Mouse (Mus musculus) gastrocnemius, postnatal 25 days (tissue): ENCODE data around the gene Traf3ip2. TPM values are rescaled to one million over a fixed set of nuclear protein-coding genes. Genes with fewer than 3 reads are reported as not detected.

ENCODE experiments used
- DNase-seq: peaks from one replicate; pipeline ENCODE4 v3.0.0; 2022
- long read RNA-seq, 2 experiments: library from polyadenylated mRNA; stranded (forward); transcript quantifications; one replicate each; pipeline ENCODE4 v2.0.0; 2021
- total RNA-seq, 2 experiments: library from RNA; stranded (reverse); gene quantifications; 1 replicate in 1 of 2; 2 replicates in 1 of 2; pipeline ENCODE4 v1.2.3; 2021

Traf3ip2 gene
- total RNA-seq: 1 to 10 TPM; 4.8 to 5.7 TPM
- long read RNA-seq, experiment 1, partial matches to known transcripts: 1 of 6 reads
- long read RNA-seq, experiment 1, other reads (novel, unspliced or antisense): 2 of 6 reads
- long read RNA-seq, experiment 2, partial matches to known transcripts: 0 of 6 reads
- long read RNA-seq, experiment 2, other reads (novel, unspliced or antisense): 4 of 6 reads

GRCm38 (mm10) chr10:39612633-39612988 is at the start of gene Traf3ip2:
TSS of gene Traf3ip2 (plus strand) at chr10:39612934.
- DNase-seq: no peak

DNA sequence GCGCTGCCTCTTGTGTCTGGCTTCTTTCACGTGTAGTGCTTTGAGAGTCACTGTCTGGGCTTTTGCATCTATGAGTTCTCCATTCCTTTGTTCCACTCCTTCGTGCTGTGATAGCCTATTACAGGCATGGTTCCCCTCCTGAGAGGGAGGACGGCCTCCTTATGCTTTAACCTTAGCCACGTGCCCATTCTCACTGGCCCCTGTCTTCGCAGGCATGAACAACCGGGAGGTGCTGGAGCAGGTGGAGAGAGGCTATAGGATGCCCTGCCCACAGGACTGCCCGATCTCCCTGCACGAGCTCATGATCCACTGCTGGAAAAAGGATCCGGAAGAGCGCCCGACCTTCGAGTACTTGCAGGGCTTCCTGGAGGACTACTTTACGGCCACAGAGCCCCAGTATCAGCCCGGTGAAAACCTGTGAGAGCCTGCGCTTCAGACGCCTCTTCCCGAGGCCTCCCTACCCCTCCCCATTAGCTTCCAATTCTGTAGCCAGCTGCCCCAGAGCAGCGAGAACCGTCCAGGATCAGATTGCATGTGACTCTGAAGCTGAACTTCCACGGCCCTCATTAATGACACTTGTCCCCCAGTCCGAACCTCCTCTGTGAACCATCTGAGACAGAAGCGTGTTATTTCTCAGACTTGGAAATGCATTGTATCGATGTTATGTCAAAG is 49.0 kb upstream of the Traf3ip2 start:
- peak; percentile 19 for DNase-seq

- no peak for DNase-seq
Observed at GRCm38 (mm10) chr10:39566901-39567300, 45.8 kb upstream of the Traf3ip2 start.

GRCm38 (mm10) chr10:39568991-39569390 is 43.7 kb upstream of the Traf3ip2 start:
- DNase-seq: no peak

DNA sequence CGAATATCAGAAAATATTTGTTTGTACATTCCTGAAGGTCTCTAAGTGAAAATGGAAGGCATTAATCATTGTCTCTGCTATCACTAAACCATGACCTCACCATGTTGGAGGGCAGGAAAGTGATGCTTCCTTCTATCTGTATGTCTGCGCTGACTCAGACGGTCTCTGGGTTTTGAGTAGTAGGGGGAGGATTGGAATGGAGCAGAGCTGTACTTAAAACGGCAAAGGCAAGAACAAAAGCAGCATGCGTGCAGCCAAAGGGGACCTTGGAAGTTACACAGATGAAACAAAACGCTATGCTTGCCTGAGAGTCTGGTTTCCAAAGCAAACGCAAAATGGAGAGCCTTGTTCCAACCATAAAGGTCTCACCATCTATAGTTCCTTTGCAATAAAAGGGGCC is 41.7 kb upstream of the Traf3ip2 start:
- no peak for DNase-seq

GRCm38 (mm10) chr10:39572050-39572671 is 40.6 kb upstream of the Traf3ip2 start:
- no peak for DNase-seq

DNA sequence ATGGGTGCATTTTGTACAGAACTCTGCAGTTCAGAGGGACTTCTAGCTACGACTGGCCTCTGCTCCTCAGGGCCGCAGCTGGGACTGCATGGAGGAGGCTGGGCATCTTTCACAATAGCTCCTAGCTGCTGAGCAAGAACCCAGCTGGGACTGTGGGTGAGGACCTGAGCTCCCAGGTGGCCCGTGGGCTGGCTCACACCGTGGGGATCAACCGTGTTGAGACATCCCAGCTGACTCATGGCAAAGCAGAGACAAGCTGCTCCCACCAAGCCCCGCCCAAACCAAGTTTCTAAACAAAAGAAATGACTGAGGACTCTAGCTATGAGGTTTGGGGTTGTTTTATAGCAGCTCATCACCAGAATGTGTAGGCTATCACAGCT is 40.1 kb upstream of the Traf3ip2 start:
- peak; percentile 49 for DNase-seq

DNA sequence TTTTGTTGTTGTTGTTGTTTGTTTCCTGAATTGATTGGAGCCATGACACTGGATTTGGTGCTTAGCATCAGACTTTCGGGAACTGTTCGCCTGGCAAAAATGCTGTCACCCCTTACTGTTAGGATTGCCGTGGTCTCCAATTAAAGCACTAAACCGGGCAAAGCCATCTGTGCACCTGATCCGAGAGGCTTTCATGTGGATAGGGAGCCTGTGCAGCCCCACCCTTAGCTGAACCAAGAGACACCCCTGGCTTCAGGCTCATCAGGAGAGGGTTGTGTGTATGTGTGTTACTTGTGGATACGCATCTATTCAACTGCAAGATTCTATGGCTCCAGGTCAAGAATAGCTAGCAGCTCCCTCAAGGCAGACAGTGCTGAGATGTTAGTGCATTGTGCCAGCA is 36.3 kb upstream of the Traf3ip2 start:
- DNase-seq: no peak

GRCm38 (mm10) chr10:39580477-39580876 is 32.3 kb upstream of the Traf3ip2 start:
- no peak for DNase-seq

GRCm38 (mm10) chr10:39582385-39582784 is 30.3 kb upstream of the Traf3ip2 start:
- no peak for DNase-seq

GRCm38 (mm10) chr10:39583718-39584117 is 29.0 kb upstream of the Traf3ip2 start:
- DNase-seq: no peak

- no peak for DNase-seq
Observed at GRCm38 (mm10) chr10:39587290-39587925, 25.3 kb upstream of the Traf3ip2 start.

GRCm38 (mm10) chr10:39587973-39588746 is 24.6 kb upstream of the Traf3ip2 start:
- no peak for DNase-seq

DNA sequence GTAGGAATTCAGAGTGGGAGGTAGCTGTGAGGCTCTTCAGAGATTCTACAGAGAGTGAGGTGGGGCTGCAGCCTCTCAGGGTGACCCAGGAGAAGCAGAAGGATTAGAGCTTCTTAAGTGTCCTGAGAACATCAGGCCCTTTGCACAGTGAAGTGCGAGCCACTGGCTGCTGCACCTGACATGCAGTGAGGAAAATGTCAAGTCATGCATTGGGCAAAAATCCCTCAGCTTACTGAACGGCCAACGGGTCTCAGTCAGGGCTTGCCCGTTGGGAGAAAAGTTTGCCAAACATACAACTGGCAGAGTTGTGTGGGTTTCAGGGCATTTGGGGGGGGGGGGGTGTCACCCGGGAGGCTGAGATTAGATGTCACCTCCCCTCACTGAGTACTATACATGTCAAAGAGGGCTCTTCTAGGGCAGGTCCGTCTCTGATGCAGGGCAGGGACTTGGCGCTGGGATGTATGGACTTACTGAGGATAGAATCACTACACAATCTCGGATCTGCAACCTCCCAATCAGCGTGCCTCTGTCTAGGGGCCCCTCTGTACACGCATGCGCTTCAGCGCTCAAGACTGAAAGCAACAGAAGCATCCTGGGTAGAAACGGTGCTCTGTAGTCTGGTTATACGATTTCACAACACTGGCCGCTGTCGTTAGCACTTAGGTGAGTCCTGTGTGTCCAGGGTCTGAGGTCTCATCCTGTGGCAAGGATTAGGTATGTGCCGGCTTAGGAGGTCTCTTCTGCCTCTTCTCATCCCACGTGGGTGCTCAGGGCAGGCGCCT is 22.8 kb upstream of the Traf3ip2 start:
- peak; percentile 23 for DNase-seq

DNA sequence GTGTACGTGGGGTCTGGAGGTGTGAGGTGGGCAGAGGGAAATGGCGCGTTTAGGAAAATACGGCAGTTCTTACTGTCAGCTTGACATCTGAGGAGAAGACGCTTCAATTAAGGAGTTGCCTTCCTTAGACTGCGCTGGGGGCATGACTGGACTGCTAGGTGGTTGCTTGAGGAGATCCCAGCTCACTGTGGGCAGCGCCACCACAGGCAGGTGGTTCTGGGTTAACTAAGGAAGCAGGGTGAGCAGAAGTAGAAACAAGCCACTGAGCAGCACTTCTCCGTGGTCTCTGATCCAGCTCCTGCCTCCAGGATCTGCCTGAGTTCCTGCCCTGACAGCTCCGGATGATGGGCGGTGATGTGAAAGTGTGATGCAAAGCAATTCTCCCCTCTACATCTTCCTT is 22.1 kb upstream of the Traf3ip2 start:
- no peak for DNase-seq

DNA sequence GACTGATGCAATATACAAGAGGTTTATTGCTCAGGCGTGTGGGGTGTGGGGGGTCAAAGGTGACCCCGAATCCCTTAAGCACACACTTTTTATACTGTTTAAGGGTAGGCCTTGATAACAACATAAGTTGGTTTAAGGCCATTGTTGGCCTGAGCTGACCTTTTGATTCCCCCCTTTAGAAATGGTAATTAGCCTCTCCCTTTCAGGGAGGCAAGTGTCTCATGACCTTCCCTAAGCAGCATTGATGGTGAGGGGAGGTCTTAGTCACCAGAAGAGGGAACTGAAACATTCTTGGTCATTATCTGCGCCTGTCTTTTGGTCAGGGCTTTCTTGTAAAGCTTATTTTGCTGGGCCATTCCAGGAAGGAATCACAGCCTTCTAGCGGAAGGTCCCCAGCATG is 20.2 kb upstream of the Traf3ip2 start:
- DNase-seq: no peak

DNA sequence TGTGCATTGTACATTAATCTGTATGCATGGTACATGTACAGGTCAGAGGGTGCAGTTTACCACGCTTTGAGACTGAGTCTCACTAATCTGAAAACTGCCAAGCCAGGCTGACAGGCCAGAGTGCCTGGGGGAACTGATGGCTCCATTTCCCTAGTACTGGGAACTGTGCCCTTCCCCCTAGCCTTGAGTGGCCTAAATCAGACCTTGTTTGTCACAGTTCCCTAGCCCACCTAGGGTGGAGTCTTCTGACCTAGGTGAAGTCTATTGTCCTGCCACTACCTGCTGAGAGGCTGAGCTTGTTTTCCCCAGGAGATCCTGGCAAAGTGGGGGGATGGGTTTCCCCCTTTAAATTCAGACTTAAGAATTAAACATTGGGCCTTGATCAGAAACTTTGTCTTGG is 18.0 kb upstream of the Traf3ip2 start:
- DNase-seq: no peak

DNA sequence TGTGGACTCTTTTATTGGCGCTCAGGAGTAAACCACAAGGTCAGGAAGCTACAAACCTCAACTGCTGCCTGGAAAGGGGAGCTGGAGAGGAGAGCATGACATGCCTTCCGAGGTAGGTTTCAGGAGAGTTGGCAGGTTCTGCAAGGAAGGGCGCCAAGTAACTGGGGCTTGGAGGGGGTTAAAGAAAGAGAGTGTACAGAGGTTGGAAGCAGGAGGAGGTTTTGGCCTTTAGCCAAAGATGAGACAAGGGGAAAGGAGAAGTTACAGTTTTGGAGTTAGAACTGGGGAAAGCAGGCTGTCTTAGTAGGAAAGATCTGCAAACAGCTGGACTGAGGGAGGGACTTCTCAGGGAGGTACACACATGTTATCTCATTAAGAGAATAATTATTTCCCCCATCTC is 16.9 kb upstream of the Traf3ip2 start:
- DNase-seq: no peak

DNA sequence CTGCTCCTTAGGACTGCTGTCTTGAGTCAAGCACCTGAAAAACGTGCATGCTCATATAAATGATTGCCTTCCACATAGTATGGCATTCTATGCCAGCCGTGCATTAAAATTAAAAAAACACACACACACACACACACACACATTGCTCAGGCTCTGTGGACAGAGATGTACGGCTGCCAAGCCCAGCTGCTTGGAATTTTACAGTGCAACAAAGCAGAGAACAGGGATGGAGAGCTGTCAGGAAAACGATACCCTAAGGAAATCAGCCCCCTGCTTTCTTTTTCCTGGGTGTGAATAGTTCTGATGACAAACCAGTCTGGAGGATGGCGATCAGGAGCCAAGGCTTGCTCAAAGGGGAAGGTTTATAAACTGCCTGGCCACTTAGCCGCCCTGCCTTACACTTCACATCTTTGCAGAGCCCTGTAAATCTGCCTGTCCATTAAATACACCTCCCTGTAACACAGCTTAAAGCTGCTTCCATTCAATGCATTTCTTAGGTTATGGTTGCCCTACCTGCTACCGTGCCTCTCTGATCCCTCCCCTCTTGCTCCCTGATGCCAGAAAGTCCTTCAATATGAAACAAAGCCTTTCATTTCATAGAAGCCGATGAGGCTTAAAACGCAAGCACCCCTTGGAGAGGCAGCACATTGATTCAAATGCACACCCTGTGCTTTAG is 15.5 kb upstream of the Traf3ip2 start:
- DNase-seq: no peak

- no peak for DNase-seq
Observed at GRCm38 (mm10) chr10:39597792-39598183, 14.9 kb upstream of the Traf3ip2 start.

- DNase-seq: no peak
Observed at GRCm38 (mm10) chr10:39599601-39600000, 13.1 kb upstream of the Traf3ip2 start.
